Mouse (Mus musculus) MEL (cell line): ENCODE results near the gene Klhdc4. TPM values are rescaled to one million over a fixed set of nuclear protein-coding genes. Genes with fewer than 3 reads are reported as not detected.
A peak's percentile ranks its signal among the peaks of the same experiment; 100 is the strongest.

Experiments
- DNase-seq: peaks from one replicate; pipeline ENCODE4 v3.0.0; 2011; ENCODE audit warnings: low read depth, low spot score
- H3K27ac ChIP-seq: 2 replicates; pipeline ENCODE4 v1.5.1; 2012; ENCODE audit warnings: low read depth, mild to moderate bottlenecking, control low read depth, low read length, moderate library complexity; ENCODE audit not compliant: control insufficient read depth
- H3K27me3 ChIP-seq, 2 experiments: fragments of 150-350 bp in 1 of 2; sonication (generic) in 1 of 2; 2 replicates each; pipeline ENCODE4 v1.6.1; 2012; ENCODE audit warnings: low read length in 2 of 2, mild to moderate bottlenecking in 2 of 2, improper control_type of control experiment in 1 of 2, moderate library complexity in 1 of 2; ENCODE audit not compliant: insufficient read depth in 2 of 2, control insufficient read depth in 1 of 2
- H3K36me3 ChIP-seq, 2 experiments: 2 replicates each; pipeline ENCODE4 v1.6.1; 2012 to 2014; ENCODE audit warnings: low read length in 2 of 2, improper control_type of control experiment in 1 of 2, inconsistent platforms in 1 of 2, mild to moderate bottlenecking in 1 of 2; ENCODE audit not compliant: insufficient read depth in 2 of 2, control insufficient read depth in 1 of 2
- H3K4me1 ChIP-seq, 2 experiments: fragments of 150-350 bp in 1 of 2; sonication (generic) in 1 of 2; 2 replicates each; pipeline ENCODE4 v1.6.1; 2012; ENCODE audit warnings: low read length in 2 of 2, improper control_type of control experiment in 1 of 2, mild to moderate bottlenecking in 1 of 2; ENCODE audit not compliant: insufficient read depth in 2 of 2, control insufficient read depth in 1 of 2
- H3K4me3 ChIP-seq, 2 experiments: fragments of 150-350 bp in 1 of 2; sonication (generic) in 1 of 2; 2 replicates each; pipeline ENCODE4 v1.5.1; 2012; ENCODE audit warnings: low read depth in 2 of 2, low read length in 2 of 2, mild to moderate bottlenecking in 2 of 2, moderate library complexity in 2 of 2, control low read depth in 1 of 2, improper control_type of control experiment in 1 of 2; ENCODE audit not compliant: control insufficient read depth in 1 of 2, insufficient read depth in 1 of 2
- H3K79me2 ChIP-seq: 2 replicates; pipeline ENCODE4 v1.6.1; 2012; ENCODE audit warnings: mild to moderate bottlenecking, low read length, moderate library complexity; ENCODE audit not compliant: control insufficient read depth, poor library complexity, insufficient read depth
- H3K9ac ChIP-seq: 2 replicates; pipeline ENCODE4 v1.6.1; 2012; ENCODE audit warnings: low read depth, mild to moderate bottlenecking, control low read depth, low read length, moderate library complexity; ENCODE audit not compliant: control insufficient read depth, poor library complexity, severe bottlenecking
- H3K9me3 ChIP-seq: fragments of 150-350 bp; sonication (generic); replicated peaks from 2 replicates; pipeline ENCODE4 v1.6.1; 2012; ENCODE audit warnings: mild to moderate bottlenecking, low read length, improper control_type of control experiment, moderate library complexity; ENCODE audit not compliant: insufficient read depth
- BHLHE40 ChIP-seq: IDR thresholded peaks from 2 replicates; pipeline ENCODE4 v1.6.1; 2012; ENCODE audit warnings: low read depth, mild to moderate bottlenecking, inconsistent platforms, low read length, improper control_type of control experiment, borderline replicate concordance
- CHD1 ChIP-seq: IDR thresholded peaks from 2 replicates; pipeline ENCODE4 v1.6.1; 2012; ENCODE audit warnings: low read depth, mild to moderate bottlenecking, inconsistent platforms, low read length, improper control_type of control experiment
- CHD2 ChIP-seq: IDR thresholded peaks from 2 replicates; pipeline ENCODE4 v1.6.1; 2011; ENCODE audit warnings: low read length, improper control_type of control experiment
- E2F4 ChIP-seq: IDR thresholded peaks from 2 replicates; pipeline ENCODE4 v1.6.1; 2011; ENCODE audit warnings: low read depth, low read length, improper control_type of control experiment, borderline replicate concordance
- EP300 ChIP-seq, 2 experiments: IDR thresholded peaks; 2 replicates each; pipeline ENCODE4 v1.6.1; 2011; ENCODE audit warnings: improper control_type of control experiment in 2 of 2, low read length in 2 of 2, low read depth in 1 of 2, mild to moderate bottlenecking in 1 of 2
- ETS1 ChIP-seq: IDR thresholded peaks from 2 replicates; pipeline ENCODE4 v1.6.1; 2012; ENCODE audit warnings: low read depth, mild to moderate bottlenecking, inconsistent platforms, low read length, improper control_type of control experiment, moderate library complexity
- GATA1 ChIP-seq: IDR thresholded peaks from 2 replicates; pipeline ENCODE4 v1.6.1; 2011; ENCODE audit warnings: low read depth, low read length, improper control_type of control experiment
- MAZ ChIP-seq: IDR thresholded peaks from 2 replicates; pipeline ENCODE4 v1.6.1; 2012; ENCODE audit warnings: low read depth, mild to moderate bottlenecking, inconsistent platforms, low read length, improper control_type of control experiment
- MEF2A ChIP-seq: IDR thresholded peaks from 2 replicates; pipeline ENCODE4 v1.6.1; 2014; ENCODE audit warnings: low read depth, mild to moderate bottlenecking, inconsistent platforms, low read length, improper control_type of control experiment; ENCODE audit not compliant: poor library complexity, insufficient replicate concordance, severe bottlenecking; ENCODE audit errors: extremely low read depth
- MYC ChIP-seq: IDR thresholded peaks from 2 replicates; pipeline ENCODE4 v1.6.1; 2011; ENCODE audit warnings: low read depth, mild to moderate bottlenecking, low read length, improper control_type of control experiment, moderate library complexity
- NRF1 ChIP-seq: IDR thresholded peaks from 2 replicates; pipeline ENCODE4 v1.6.1; 2014; ENCODE audit warnings: low read depth, mild to moderate bottlenecking, inconsistent platforms, low read length, improper control_type of control experiment, moderate library complexity; ENCODE audit not compliant: poor library complexity, insufficient read depth, severe bottlenecking
- POLR2A ChIP-seq, 2 experiments: IDR thresholded peaks; 2 replicates each; pipeline ENCODE4 v1.6.1; 2011 to 2012; ENCODE audit warnings: low read length in 2 of 2, mild to moderate bottlenecking in 2 of 2, control low read depth in 1 of 2, improper control_type of control experiment in 1 of 2, low read depth in 1 of 2, moderate library complexity in 1 of 2; ENCODE audit not compliant: control insufficient read depth in 1 of 2, insufficient read depth in 1 of 2, poor library complexity in 1 of 2
- POLR2AphosphoS2 ChIP-seq: IDR thresholded peaks from 2 replicates; pipeline ENCODE4 v1.6.1; 2011; ENCODE audit warnings: low read length, improper control_type of control experiment
- RAD21 ChIP-seq: IDR thresholded peaks from 2 replicates; pipeline ENCODE4 v1.6.1; 2011; ENCODE audit warnings: mild to moderate bottlenecking, low read depth, low read length, improper control_type of control experiment
- RCOR1 ChIP-seq: IDR thresholded peaks from 2 replicates; pipeline ENCODE4 v1.6.1; 2012; ENCODE audit warnings: low read depth, mild to moderate bottlenecking, inconsistent platforms, low read length, improper control_type of control experiment
- SMC3 ChIP-seq: IDR thresholded peaks from 2 replicates; pipeline ENCODE4 v1.6.1; 2011; ENCODE audit warnings: low read depth, low read length, improper control_type of control experiment
- TAL1 ChIP-seq: IDR thresholded peaks from 2 replicates; pipeline ENCODE4 v1.6.1; 2012; ENCODE audit warnings: mild to moderate bottlenecking, inconsistent platforms, low read length, moderate library complexity, mixed read lengths
- UBTF ChIP-seq: IDR thresholded peaks from 2 replicates; pipeline ENCODE4 v1.6.1; 2012; ENCODE audit warnings: low read depth, mild to moderate bottlenecking, inconsistent platforms, low read length, improper control_type of control experiment, moderate library complexity, borderline replicate concordance; ENCODE audit not compliant: insufficient read depth
- USF1 ChIP-seq: IDR thresholded peaks from 2 replicates; pipeline ENCODE4 v1.6.1; 2014; ENCODE audit warnings: low read depth, mild to moderate bottlenecking, inconsistent platforms, low read length, improper control_type of control experiment, moderate library complexity
- USF2 ChIP-seq, 2 experiments: IDR thresholded peaks; 2 replicates each; pipeline ENCODE4 v1.6.1; 2011 to 2012; ENCODE audit warnings: improper control_type of control experiment in 2 of 2, low read length in 2 of 2, borderline replicate concordance in 1 of 2, inconsistent platforms in 1 of 2, low read depth in 1 of 2, mild to moderate bottlenecking in 1 of 2; ENCODE audit not compliant: insufficient read depth in 1 of 2
- ZC3H11A ChIP-seq: IDR thresholded peaks from 2 replicates; pipeline ENCODE4 v1.6.1; 2012; ENCODE audit warnings: low read depth, mild to moderate bottlenecking, inconsistent platforms, low read length, improper control_type of control experiment
- ZKSCAN1 ChIP-seq: IDR thresholded peaks from 2 replicates; pipeline ENCODE4 v1.6.1; 2012; ENCODE audit warnings: low read depth, mild to moderate bottlenecking, inconsistent platforms, low read length, improper control_type of control experiment, moderate library complexity
- polyA plus RNA-seq, 2 experiments: library from polyadenylated mRNA; stranded (reverse) in 1 of 2; unstranded in 1 of 2; fragments of >175 nt in 1 of 2; fragments of >200 nt in 1 of 2; gene quantifications; 2 replicates each; pipeline versions ENCODE4 v1.2.1 to v1.2.4; 2012; ENCODE audit warnings: low replicate concordance in 2 of 2, low read depth in 1 of 2; ENCODE audit not compliant: insufficient read length in 2 of 2, insufficient read depth in 1 of 2, missing spikeins in 1 of 2
- total RNA-seq: library from RNA; depleted of rRNA; stranded (reverse); fragments of 300-350 nt; gene quantifications from 2 replicates; pipeline ENCODE4 v1.2.3, GENCODE M21; 2012

Gene Klhdc4
- total and polyA plus RNA-seq, 3 experiments = 49.8 to 65.2 TPM; not detected in 1

DNA sequence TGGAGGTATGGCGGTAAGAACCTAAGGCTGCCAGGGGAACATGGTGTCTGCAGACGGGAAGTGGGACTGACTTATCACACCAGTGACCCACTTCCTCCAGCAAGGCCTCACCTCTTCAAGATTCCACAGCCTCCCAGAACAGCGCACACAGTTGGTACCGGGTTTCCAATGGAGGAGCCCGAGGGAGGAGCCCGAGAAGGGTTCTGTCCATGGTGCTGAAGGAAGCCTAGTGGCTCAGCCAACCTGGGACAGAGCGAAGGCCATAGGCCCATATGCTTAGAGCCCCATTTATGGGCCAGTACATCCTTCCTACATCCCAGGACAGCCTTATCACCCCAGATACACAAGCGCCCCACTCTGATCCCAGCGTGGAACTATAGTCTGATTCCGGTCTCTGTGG, 67.9 kb downstream of the Klhdc4 start:
- Histone ChIP-seq H3K27ac (no peak overlapping the region), H3K4me1 (no peaks in the 10 kb centered on the region)
- peak; percentile 29 for DNase-seq

DNA sequence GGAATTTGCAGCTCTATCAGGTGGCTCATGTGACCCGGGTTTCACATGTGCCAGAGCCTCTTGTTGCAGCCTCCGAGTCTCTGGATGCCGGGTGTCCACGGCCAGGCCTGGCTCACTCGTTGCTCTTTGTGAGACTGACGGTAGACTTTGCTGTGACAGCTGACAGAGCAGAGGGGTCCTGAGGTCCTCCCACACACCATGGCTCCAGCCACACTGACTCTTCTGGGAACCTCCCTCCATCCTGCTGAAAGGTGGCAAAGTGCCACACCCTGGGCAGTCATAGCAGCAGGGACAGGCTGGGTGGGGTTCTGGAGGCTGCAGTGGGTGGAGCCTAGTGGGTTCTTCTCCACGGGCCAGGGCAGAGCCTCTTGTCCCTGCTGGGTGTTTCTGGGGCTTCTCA, 68.9 kb downstream of the Klhdc4 start:
- no peaks in the 10 kb centered on the region for H3K27me3 ChIP-seq

More for the DNA sequence above, 67.9 kb downstream of the Klhdc4 start:
- H3K4me3 ChIP-seq = no peak overlapping the region
- TF ChIP-seq CHD1 = no peak
- TF ChIP-seq CHD2 = no peak
- TF ChIP-seq EP300 (IDR thresholded peaks at IDR 0.05; ENCODE audit: low read depth in 1 of 2, low read length in 2 of 2) = no peak
- TF ChIP-seq GATA1 = no peak
- no peak for TF ChIP-seq NRF1
- no peak for TF ChIP-seq ZC3H11A
- TF ChIP-seq MEF2A = no peak
- no peak for TF ChIP-seq MYC
- TF ChIP-seq E2F4 = no peak
- TF ChIP-seq BHLHE40 = no peak
- no peak for TF ChIP-seq USF2 (IDR thresholded peaks at IDR 0.05; ENCODE audit: borderline replicate concordance in 1 of 2, insufficient read depth in 1 of 2, low read depth in 1 of 2, low read length in 2 of 2)
- TF ChIP-seq RAD21 = no peak
- TF ChIP-seq TAL1 = no peak
- TF ChIP-seq ZKSCAN1 = no peak
- TF ChIP-seq RCOR1 = no peak
- no peaks in the 10 kb centered on the region for H3K36me3 ChIP-seq
- H3K9ac ChIP-seq = no peak overlapping the region
- no peaks in the 10 kb centered on the region for H3K9me3 ChIP-seq
- no peaks in the 10 kb centered on the region for H3K27me3 ChIP-seq
- H3K79me2 ChIP-seq = no peaks in the 10 kb centered on the region

More for the DNA sequence above, 68.9 kb downstream of the Klhdc4 start:
- H3K36me3 ChIP-seq = no peaks in the 10 kb centered on the region
- no peak for DNase-seq
- no peak for TF ChIP-seq UBTF
- TF ChIP-seq POLR2AphosphoS2 = no peak
- no peak for TF ChIP-seq NRF1
- no peak for TF ChIP-seq MAZ
- no peak for TF ChIP-seq USF1
- no peak for TF ChIP-seq SMC3
- no peak for TF ChIP-seq MYC
- no peak for TF ChIP-seq ETS1
- no peak for TF ChIP-seq POLR2A (IDR thresholded peaks at IDR 0.05; ENCODE audit: control insufficient read depth in 1 of 2, insufficient read depth in 1 of 2, low read depth in 1 of 2, low read length in 2 of 2, poor library complexity in 1 of 2)
- H3K4me3 ChIP-seq = no peak overlapping the region
- H3K9ac ChIP-seq = no peak overlapping the region
- H3K4me1 ChIP-seq = no peaks in the 10 kb centered on the region
- no peaks in the 10 kb centered on the region for H3K9me3 ChIP-seq
- H3K27ac ChIP-seq = no peak overlapping the region
- no peaks in the 10 kb centered on the region for H3K79me2 ChIP-seq
